Mouse (Mus musculus) forebrain, postnatal 0 days (tissue): ENCODE measurements around the gene Azin2. TPM values are rescaled to one million over a fixed set of nuclear protein-coding genes. Genes with fewer than 3 reads are reported as not detected.
A peak's percentile ranks its signal among the peaks of the same experiment; 100 is the strongest.

Source experiments
- ATAC-seq: fragments of 200-750 bp; cut with Nextera tagmentation; 2 replicates; pipeline ENCODE4 v1.8.0; 2017; ENCODE audit warnings: mild to moderate bottlenecking, moderate library complexity
- DNase-seq: peaks from one replicate; pipeline ENCODE4 v3.0.0-alpha.2; 2015
- H3K27ac ChIP-seq: fragments of 300-500 bp; sonication (generic); 2 replicates; pipeline ENCODE4 v1.5.1; 2014; ENCODE audit warnings: low read depth, mild to moderate bottlenecking, antibody characterized with exemption, low read length, moderate library complexity, mixed read lengths
- H3K27me3 ChIP-seq: fragments of 300-500 bp; sonication (generic); 2 replicates; pipeline ENCODE4 v1.6.1; 2014; ENCODE audit warnings: mild to moderate bottlenecking, low read length, mixed read lengths; ENCODE audit not compliant: insufficient read depth
- H3K36me3 ChIP-seq: fragments of 300-500 bp; sonication (generic); 2 replicates; pipeline ENCODE4 v1.6.1; 2014; ENCODE audit warnings: mild to moderate bottlenecking, moderate library complexity; ENCODE audit not compliant: insufficient read depth
- H3K4me1 ChIP-seq: fragments of 300-500 bp; sonication (generic); 2 replicates; pipeline ENCODE4 v1.6.1; 2014; ENCODE audit warnings: antibody characterized with exemption; ENCODE audit not compliant: insufficient read depth
- H3K4me2 ChIP-seq: fragments of 300-500 bp; sonication (generic); 2 replicates; pipeline ENCODE4 v1.6.1; 2014; ENCODE audit warnings: low read depth, mild to moderate bottlenecking, moderate library complexity
- H3K4me3 ChIP-seq: fragments of 300-500 bp; sonication (generic); 2 replicates; pipeline ENCODE4 v1.5.1; 2014; ENCODE audit warnings: low read depth, low read length, mixed read lengths
- H3K9ac ChIP-seq: fragments of 300-500 bp; sonication (generic); 2 replicates; pipeline ENCODE4 v1.6.1; 2014; ENCODE audit warnings: mild to moderate bottlenecking
- H3K9me3 ChIP-seq: fragments of 300-500 bp; sonication (generic); 2 replicates; pipeline ENCODE4 v1.6.1; 2016; ENCODE audit warnings: low read length
- CTCF ChIP-seq: sonication (generic); IDR thresholded peaks from 2 replicates; pipeline ENCODE4 v1.5.1; 2016; ENCODE audit warnings: antibody characterized with exemption, control low read depth, low read depth
- WGBS: fragments of 180-500 bp; shearing (Covaris S2); extraction: QIAGEN DNeasy Blood & Tissue Kit; methylation state at CpG from one replicate; pipeline ENCODE4 v1.1.7; 2014; 5-methylcytosine and 5-hydroxymethylcytosine counted together
- polyA plus RNA-seq: library from polyadenylated mRNA; unstranded; fragments of >200 nt; fragmentation: Nextera tagmentation; extraction: Ambion mirVana; gene quantifications from 2 replicates; pipeline ENCODE4 v1.2.1, GENCODE M21; 2015
- total RNA-seq: library from RNA; depleted of rRNA; stranded (reverse); fragments of >200 nt; gene quantifications from 2 replicates; pipeline ENCODE4 v1.2.3, GENCODE M21; 2014

The Azin2 gene
- total and polyA plus RNA-seq, 2 experiments from 2014 or later = 18.0 to 23.4 TPM

DNA sequence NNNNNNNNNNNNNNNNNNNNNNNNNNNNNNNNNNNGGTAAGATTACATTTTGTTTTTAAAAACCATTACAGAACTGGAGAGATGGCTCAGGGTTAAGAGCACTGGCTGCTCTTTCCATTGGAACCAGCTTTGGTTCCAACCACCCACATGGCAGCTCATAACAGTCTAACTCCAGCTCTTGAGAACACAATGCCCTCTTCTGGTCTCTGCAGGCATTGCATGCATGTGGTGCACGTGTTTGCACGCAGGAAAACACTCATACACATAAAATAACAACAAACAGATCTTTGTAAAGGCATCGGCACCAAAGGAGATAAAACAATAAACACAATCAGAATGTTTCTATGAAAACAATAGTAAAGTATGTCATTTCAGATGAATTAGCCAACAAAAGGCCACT is 19.9 kb downstream of the Azin2 start:
- Histone ChIP-seq H3K27me3 (no peaks in the 10 kb centered on the region), H3K9ac (no peak overlapping the region), H3K9me3 (no peaks in the 10 kb centered on the region), H3K4me2 (no peak overlapping the region), H3K4me1 (no peaks in the 10 kb centered on the region), H3K36me3 (no peaks in the 10 kb centered on the region), H3K4me3 (no peak overlapping the region), H3K27ac (no peak overlapping the region)
- DNase-seq (no peak), ATAC-seq (no peak)
- 54% methylated on average over 3 of the region's 3 CpGs for WGBS
- peak; percentile 50 for TF ChIP-seq CTCF

DNA sequence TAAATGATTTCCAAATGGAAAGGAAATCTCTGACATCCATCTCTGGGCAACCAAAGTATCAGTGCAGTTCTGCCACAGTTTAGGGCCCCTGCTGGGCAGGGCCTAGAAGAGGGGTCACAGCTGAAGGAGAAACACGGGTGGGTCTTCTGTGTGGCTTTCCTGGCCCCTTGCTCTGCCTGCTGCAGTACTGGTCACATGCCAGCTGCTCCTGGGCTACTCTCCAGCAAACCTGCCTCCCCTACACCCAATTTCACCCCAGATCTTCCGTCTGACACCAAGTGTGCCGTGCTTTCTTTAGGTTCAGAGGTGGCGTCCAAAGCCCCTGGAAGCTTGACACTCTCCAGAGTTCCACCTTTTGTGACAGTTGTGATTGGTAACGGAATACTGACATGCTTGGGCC is 26.6 kb downstream of the Azin2 start:
- no peak overlapping the region for H3K9ac ChIP-seq
- DNase-seq (no peak), ATAC-seq (no peak)

DNA sequence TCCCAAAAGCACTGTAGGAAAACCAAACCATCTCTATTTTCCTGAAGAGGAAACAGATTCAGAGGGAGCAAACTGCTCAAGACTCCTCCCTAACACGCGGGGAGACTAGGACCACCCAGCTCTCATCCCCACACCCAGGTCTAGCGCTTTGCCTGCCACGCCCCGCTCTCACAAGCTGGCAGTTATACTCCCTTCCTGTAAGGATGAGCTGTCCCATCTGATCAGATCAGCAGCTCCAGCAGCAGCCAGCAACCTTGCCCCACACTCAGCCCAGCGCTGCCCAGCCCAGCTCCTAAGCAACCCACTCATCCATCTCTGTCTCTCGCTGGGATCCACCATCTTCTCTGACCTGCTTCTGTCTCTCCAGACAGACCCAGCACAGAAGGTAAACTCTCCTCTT is 29.5 kb downstream of the Azin2 start:
- no peak overlapping the region for H3K4me3 ChIP-seq
- H3K9ac ChIP-seq = no peak overlapping the region
- ATAC-seq = no peak
- H3K4me2 ChIP-seq = no peak overlapping the region
- H3K36me3 ChIP-seq = no peaks in the 10 kb centered on the region
- H3K4me1 ChIP-seq = no peaks in the 10 kb centered on the region
- no peak for DNase-seq
- H3K27ac ChIP-seq = no peak overlapping the region
- 76% methylated on average over 7 of the region's 7 CpGs for WGBS
- H3K9me3 ChIP-seq = no peaks in the 10 kb centered on the region
- H3K27me3 ChIP-seq = no peaks in the 10 kb centered on the region
- TF ChIP-seq CTCF = no peak

More for the DNA sequence above, 26.6 kb downstream of the Azin2 start:
- Histone ChIP-seq H3K36me3 (no peaks in the 10 kb centered on the region), H3K27ac (no peak overlapping the region), H3K4me3 (no peak overlapping the region), H3K4me2 (no peak overlapping the region), H3K4me1 (no peaks in the 10 kb centered on the region), H3K9me3 (no peaks in the 10 kb centered on the region), H3K27me3 (no peaks in the 10 kb centered on the region)
- 49% methylated on average over 5 of the region's 5 CpGs for WGBS
- TF ChIP-seq CTCF = no peak

DNA sequence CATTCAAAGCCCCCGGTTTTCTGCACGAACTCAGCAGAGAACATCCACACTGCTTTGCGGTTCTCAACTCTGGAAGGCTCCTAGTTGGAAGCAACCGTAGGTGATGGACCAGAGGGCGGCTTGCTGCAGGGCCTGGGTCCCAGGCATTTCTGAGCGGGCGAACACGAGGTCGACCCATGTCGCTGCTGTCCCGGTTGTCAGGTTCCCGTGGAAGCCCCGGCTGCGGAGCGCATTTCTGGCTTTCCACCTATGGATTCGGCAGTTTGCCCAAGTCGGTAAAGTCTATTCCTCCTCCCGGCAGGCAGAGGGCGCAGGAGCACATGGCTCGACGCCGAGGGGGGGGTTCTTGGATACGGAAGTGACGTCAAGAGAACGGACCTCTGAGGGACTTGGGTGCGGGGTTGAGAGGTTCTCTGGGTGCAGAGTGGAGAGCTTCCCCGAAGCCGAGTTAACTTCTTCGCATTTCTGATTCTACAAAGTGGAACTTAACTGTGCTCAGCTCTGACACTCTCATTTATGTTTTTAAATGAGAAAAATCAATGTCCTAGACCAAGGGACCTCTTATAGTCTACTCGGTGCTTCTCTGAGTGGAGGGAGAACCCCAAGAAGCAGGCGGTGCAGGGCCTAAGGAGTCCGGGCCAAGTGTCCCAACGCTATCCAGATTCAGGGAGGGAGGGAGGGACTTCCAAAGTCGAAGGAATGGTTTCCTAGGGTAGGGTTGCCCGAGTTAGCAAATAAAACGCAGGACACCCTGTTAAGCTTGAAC is 37.2 kb downstream of the Azin2 start:
- peak; percentile 94 for TF ChIP-seq CTCF
- H3K4me2 ChIP-seq = peak overlapping the region; percentile 69
- H3K9ac ChIP-seq = peak overlapping the region; percentile 37
- H3K27ac ChIP-seq = no peak overlapping the region
- H3K9me3 ChIP-seq = no peaks in the 10 kb centered on the region
- no peaks in the 10 kb centered on the region for H3K27me3 ChIP-seq
- no peaks in the 10 kb centered on the region for H3K36me3 ChIP-seq
- H3K4me3 ChIP-seq = peak overlapping the region; percentile 37
- peaks cover 6% of the 10 kb centered on the region; the same call in 1 of the 2 replicates for H3K4me1 ChIP-seq
- DNase-seq (peak; percentile 96), ATAC-seq (peak; percentile 92)
- 15% methylated on average over 36 of the region's 36 CpGs for WGBS

DNA sequence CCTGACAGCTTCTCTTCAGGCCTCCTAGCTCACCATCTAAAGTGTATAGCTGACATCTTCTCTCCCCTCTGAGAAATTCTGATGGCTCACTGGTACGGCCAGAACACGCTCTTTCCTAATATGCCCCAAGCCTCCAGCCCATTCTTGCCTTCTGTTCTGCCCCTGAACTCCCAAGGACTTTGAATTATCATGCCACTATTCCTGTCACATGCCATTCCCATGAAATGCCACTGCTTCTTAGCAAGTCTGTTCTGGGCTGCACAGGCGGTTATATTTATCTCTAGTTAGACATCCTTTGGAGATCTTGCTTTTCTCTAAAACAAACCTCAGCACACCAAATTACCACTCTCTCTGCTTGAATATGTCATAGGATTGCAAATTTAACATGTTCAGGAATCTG is 38.6 kb downstream of the Azin2 start:
- no peak overlapping the region for H3K4me3 ChIP-seq
- peaks cover 6% of the 10 kb centered on the region; the same call in 1 of the 2 replicates for H3K4me1 ChIP-seq
- H3K9me3 ChIP-seq = no peaks in the 10 kb centered on the region
- DNase-seq (no peak), ATAC-seq (no peak)
- no peaks in the 10 kb centered on the region for H3K36me3 ChIP-seq
- H3K27me3 ChIP-seq = no peaks in the 10 kb centered on the region
- H3K27ac ChIP-seq = no peak overlapping the region
- TF ChIP-seq CTCF = no peak
- no peak overlapping the region for H3K9ac ChIP-seq
- no peak overlapping the region for H3K4me2 ChIP-seq
- 94% methylated on average over 3 of the region's 3 CpGs for WGBS

DNA sequence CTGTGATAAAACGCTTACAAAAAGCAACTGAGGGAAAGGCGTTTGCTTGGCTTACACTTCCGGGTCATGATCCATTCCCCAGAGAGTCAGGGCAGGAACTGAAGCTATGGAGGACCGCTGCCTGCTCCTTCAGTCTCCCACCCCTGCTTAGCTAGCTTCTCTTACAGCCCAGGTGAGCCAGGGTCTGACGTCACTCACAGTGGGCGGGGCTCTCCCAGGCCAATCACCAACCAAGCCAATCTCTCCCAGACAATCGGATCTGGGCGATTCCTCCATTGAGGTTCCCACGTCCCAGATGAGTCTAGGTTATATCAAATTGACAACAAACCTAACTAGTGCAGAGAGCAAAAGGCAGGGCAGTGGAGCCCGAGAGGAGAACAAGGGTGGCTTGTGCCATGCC is 43.1 kb downstream of the Azin2 start:
- no peaks in the 10 kb centered on the region for H3K27me3 ChIP-seq
- H3K4me1 ChIP-seq = peaks cover 5% of the 10 kb centered on the region; the same call in 1 of the 2 replicates
- H3K4me2 ChIP-seq = no peak overlapping the region
- H3K9me3 ChIP-seq = no peaks in the 10 kb centered on the region
- DNase-seq (no peak), ATAC-seq (no peak)
- no peak for TF ChIP-seq CTCF
- H3K27ac ChIP-seq = no peak overlapping the region
- 26% methylated on average over 10 of the region's 10 CpGs for WGBS
- no peaks in the 10 kb centered on the region for H3K36me3 ChIP-seq
- H3K4me3 ChIP-seq = no peak overlapping the region
- no peak overlapping the region for H3K9ac ChIP-seq

DNA sequence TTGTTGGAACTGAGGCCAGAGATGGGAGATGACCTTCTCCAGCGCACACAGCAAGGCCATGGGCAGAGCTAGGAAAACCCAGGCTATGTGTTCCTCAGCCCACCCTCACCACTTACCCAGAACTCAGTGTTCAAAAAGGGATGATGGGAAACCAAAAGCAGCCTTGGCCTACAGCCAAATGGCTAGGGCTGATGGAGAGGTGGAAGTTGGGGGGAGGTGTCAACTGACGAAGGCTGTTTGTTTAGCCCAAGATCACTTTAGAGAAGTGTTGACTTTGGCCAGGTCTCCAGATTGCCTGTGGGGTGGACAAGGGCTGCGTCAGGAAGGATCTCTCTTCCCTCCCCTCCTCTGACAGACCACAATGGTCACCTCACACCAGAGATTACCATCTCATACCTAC is 44.1 kb downstream of the Azin2 start:
- Histone ChIP-seq H3K27ac (peak overlapping the region; percentile 83), H3K4me1 (peaks cover 5% of the 10 kb centered on the region; the same call in 1 of the 2 replicates), H3K27me3 (no peaks in the 10 kb centered on the region), H3K9me3 (no peaks in the 10 kb centered on the region), H3K36me3 (no peaks in the 10 kb centered on the region), H3K9ac (no peak overlapping the region), H3K4me2 (no peak overlapping the region), H3K4me3 (no peak overlapping the region)
- 48% methylated on average over 3 of the region's 3 CpGs for WGBS
- no peak for TF ChIP-seq CTCF
- ATAC-seq (peak; percentile 36; the same call in 1 of the 2 replicates), DNase-seq (no peak)
